Mouse (Mus musculus): ENCODE results near the gene Cnot11. TPM values are rescaled to one million over a fixed set of nuclear protein-coding genes. Genes with fewer than 3 reads are reported as not detected.

Gene Cnot11
- polyA plus RNA-seq (2015; fragmentation: Nextera tagmentation; extraction: Ambion mirVana) = 21.2 and 21.5 TPM in 2 replicates

DNA sequence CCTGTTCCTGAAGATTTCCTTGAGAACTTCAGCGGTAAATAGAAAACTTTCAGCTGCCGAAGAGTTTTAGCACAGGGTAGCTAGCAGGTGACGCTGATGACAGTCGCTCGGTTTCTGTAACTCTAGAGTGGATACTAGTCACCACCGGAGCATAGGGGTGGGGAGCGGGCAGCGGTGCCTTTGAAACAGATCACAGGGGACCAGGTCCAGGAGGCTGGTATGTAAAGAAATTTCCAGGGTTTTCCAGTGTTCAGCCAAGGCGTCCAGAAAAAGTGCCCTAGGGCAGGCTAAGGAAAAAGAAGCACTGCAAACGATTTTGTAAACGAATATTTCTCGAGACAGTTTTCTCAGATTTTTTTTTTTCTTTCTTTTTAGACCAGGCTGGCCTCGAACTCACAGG, at the start of gene Cnot11:
TSS of gene Cnot11 (plus strand) at position 162 of the 400 bp plus-strand sequence.
- H3K27ac ChIP-seq = peak within 1 kb of the TSS; percentile 92
- H3K9me3 ChIP-seq = no peaks in the 10 kb centered on the region
- peak within 1 kb of the TSS; percentile 96 for H3K9ac ChIP-seq
- peak within 1 kb of the TSS; percentile 99 for H3K4me3 ChIP-seq
- H3K27me3 ChIP-seq = no peaks in the 10 kb centered on the region
- H3K4me1 ChIP-seq = peaks cover 20% of the 10 kb centered on the region
- 26% methylated on average over 13 of the region's 13 CpGs for WGBS
- H3K36me3 ChIP-seq = peaks cover 20% of the 10 kb centered on the region
- no peak for ATAC-seq (ENCODE audit: borderline replicate concordance, extremely low read depth, low FRiP score, low TSS enrichment)
- H3K4me2 ChIP-seq = peak within 1 kb of the TSS; percentile 90

DNA sequence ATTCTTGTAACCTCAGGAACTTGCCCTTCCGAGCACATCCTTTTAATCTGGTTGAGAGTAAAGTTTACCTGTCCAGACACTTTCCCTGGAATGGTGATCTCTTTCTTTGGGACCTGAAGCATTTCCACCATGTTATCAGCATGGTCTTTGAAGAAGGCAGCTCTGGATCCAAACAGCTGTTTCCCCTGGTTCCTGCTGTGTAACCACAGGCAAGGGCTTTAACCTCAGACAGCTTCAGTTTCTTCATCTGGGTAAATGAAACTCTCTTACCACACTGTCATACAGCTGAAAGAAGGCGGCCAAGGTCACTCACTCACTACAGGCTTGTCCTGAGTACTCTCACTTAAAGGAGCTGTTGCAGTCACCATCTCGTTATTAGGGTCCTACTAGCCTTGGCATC, 47.4 kb upstream of the Cnot11 start:
- H3K4me3 ChIP-seq = no peak overlapping the region
- no peaks in the 10 kb centered on the region for H3K36me3 ChIP-seq
- no peaks in the 10 kb centered on the region for H3K27me3 ChIP-seq
- WGBS = 66% methylated on average over 3 of the region's 3 CpGs
- H3K9ac ChIP-seq = no peak overlapping the region
- no peaks in the 10 kb centered on the region for H3K4me1 ChIP-seq
- H3K27ac ChIP-seq = no peak overlapping the region
- H3K9me3 ChIP-seq = no peaks in the 10 kb centered on the region
- H3K4me2 ChIP-seq = no peak overlapping the region
- ATAC-seq (ENCODE audit: borderline replicate concordance, extremely low read depth, low FRiP score, low TSS enrichment) = no peak

DNA sequence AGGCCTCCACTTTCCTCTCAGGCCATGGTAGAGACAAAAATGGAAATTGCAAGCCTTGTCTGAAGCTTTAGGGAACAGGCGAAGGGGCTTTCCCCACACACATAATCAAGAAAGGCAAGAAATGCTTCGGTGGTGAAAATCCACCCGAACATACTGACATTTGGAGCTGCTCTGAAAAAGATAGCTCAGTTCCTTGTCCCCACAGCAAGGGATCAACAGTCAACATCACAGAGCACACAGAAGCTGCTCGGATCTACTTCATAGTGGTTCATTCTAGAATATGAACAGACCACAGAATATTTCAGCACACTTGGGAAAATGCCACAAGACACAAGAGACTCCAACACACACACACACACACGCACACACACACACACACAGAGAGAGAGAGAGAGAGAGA, 41.6 kb upstream of the Cnot11 start:
- no peaks in the 10 kb centered on the region for H3K4me1 ChIP-seq
- H3K4me3 ChIP-seq = no peak overlapping the region
- H3K27me3 ChIP-seq = no peaks in the 10 kb centered on the region
- no peak overlapping the region for H3K27ac ChIP-seq
- no peaks in the 10 kb centered on the region for H3K9me3 ChIP-seq
- H3K36me3 ChIP-seq = no peaks in the 10 kb centered on the region
- 76% methylated on average over 5 of the region's 5 CpGs for WGBS
- H3K9ac ChIP-seq = no peak overlapping the region
- ATAC-seq (ENCODE audit: borderline replicate concordance, extremely low read depth, low FRiP score, low TSS enrichment) = no peak
- no peak overlapping the region for H3K4me2 ChIP-seq

DNA sequence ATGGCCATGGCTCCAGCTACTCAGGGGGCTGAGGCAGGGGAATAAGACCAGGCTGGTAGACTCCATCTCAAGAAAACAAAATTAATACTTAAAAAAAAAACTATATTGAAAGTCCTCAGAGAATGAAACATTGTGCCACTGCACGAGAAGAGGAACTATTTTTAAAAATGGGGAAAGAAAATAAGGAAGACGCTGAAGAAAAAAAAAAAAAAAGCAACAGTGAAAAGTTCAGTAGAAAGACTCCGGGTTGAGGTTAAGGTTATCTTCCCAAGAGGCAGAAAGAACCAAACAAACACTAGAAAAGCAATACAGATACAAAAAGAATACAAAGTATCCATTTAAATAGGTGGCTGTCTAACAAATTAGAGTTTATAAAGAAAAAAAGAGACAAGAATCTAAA, 41.1 kb upstream of the Cnot11 start:
- H3K9me3 ChIP-seq = no peaks in the 10 kb centered on the region
- no peak for ATAC-seq (ENCODE audit: borderline replicate concordance, extremely low read depth, low FRiP score, low TSS enrichment)
- H3K9ac ChIP-seq = no peak overlapping the region
- H3K4me3 ChIP-seq = no peak overlapping the region
- H3K27me3 ChIP-seq = no peaks in the 10 kb centered on the region
- no peak overlapping the region for H3K27ac ChIP-seq
- H3K4me1 ChIP-seq = no peaks in the 10 kb centered on the region
- H3K4me2 ChIP-seq = no peak overlapping the region
- no peaks in the 10 kb centered on the region for H3K36me3 ChIP-seq
- 65% methylated on average over 3 of the region's 3 CpGs for WGBS

DNA sequence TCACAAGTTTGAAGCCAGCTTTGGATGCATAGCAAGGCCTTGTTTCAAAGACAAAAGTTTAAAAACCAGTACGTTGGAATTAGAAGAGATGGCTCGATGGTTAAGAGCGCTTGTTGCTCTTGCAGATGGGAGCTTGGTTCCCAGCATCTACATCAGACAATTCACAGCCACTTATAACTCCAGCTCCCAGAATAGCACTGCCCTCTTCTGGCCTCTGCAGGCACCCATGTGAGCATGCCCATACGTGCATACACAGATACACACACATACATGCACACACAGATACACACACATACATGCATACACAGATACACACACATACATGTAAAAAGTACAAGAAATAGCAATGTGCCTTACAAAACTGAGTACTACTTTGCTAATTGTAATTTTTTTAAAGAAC, 37.8 kb upstream of the Cnot11 start:
- H3K27ac ChIP-seq = no peak overlapping the region
- no peaks in the 10 kb centered on the region for H3K27me3 ChIP-seq
- H3K4me3 ChIP-seq = no peak overlapping the region
- no peak overlapping the region for H3K4me2 ChIP-seq
- WGBS = 88% methylated on average over 4 of the region's 4 CpGs
- H3K36me3 ChIP-seq = no peaks in the 10 kb centered on the region
- no peak overlapping the region for H3K9ac ChIP-seq
- no peaks in the 10 kb centered on the region for H3K4me1 ChIP-seq
- no peaks in the 10 kb centered on the region for H3K9me3 ChIP-seq
- ATAC-seq (ENCODE audit: borderline replicate concordance, extremely low read depth, low FRiP score, low TSS enrichment) = no peak

DNA sequence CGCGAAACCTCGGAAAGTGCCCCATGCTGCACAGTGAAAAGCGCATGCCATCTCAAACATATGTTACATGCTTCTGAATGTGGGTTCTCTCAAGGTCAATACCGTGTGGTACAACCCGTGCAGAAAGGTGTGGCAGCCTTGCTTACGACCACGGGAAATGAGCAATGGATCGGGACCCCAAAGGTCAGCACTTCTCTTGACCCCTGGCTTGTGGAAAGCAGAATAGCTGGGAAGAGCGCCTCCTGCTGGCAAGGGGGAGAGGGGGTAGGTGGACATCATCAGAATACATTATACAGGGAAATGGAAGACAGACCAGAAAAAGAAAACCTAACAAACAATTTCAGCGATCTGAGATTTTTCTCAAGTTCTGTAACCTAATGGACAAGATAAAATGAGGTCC, 37.0 kb upstream of the Cnot11 start:
- WGBS = 81% methylated on average over 11 of the region's 11 CpGs
- Histone ChIP-seq H3K9ac (no peak overlapping the region), H3K4me2 (no peak overlapping the region), H3K27me3 (no peaks in the 10 kb centered on the region), H3K4me3 (no peak overlapping the region), H3K9me3 (no peaks in the 10 kb centered on the region), H3K27ac (no peak overlapping the region), H3K36me3 (no peaks in the 10 kb centered on the region), H3K4me1 (no peaks in the 10 kb centered on the region)
- ATAC-seq (ENCODE audit: borderline replicate concordance, extremely low read depth, low FRiP score, low TSS enrichment) = no peak

DNA sequence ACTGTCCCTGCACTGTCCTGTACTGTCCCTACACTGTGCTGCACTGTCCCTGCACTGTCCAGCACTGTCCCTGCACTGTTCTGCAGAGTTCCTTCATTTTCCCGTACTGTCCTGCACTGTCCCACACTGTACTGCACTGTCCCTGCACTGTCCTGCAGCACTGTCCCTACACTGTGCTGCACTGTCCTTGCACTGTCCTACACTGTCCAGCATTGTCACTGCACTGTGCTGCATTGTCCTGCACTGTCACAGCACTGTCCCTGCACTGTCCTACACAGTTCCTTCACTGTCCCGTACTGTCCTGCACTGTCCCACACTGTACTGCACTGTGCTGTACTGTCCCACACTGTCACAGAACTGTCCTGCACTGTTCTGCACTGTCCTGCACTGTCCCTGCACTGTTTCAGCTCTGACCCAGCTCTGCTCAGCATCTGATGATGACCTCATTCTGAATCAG, 35.3 kb upstream of the Cnot11 start:
- H3K9ac ChIP-seq = no peak overlapping the region
- H3K27me3 ChIP-seq = no peaks in the 10 kb centered on the region
- no peak overlapping the region for H3K4me2 ChIP-seq
- no peak overlapping the region for H3K4me3 ChIP-seq
- 74% methylated on average over 2 of the region's 2 CpGs for WGBS
- peak; percentile 62 for ATAC-seq (ENCODE audit: borderline replicate concordance, extremely low read depth, low FRiP score, low TSS enrichment)
- H3K27ac ChIP-seq = no peak overlapping the region
- H3K9me3 ChIP-seq = no peaks in the 10 kb centered on the region
- no peaks in the 10 kb centered on the region for H3K36me3 ChIP-seq
- no peaks in the 10 kb centered on the region for H3K4me1 ChIP-seq

DNA sequence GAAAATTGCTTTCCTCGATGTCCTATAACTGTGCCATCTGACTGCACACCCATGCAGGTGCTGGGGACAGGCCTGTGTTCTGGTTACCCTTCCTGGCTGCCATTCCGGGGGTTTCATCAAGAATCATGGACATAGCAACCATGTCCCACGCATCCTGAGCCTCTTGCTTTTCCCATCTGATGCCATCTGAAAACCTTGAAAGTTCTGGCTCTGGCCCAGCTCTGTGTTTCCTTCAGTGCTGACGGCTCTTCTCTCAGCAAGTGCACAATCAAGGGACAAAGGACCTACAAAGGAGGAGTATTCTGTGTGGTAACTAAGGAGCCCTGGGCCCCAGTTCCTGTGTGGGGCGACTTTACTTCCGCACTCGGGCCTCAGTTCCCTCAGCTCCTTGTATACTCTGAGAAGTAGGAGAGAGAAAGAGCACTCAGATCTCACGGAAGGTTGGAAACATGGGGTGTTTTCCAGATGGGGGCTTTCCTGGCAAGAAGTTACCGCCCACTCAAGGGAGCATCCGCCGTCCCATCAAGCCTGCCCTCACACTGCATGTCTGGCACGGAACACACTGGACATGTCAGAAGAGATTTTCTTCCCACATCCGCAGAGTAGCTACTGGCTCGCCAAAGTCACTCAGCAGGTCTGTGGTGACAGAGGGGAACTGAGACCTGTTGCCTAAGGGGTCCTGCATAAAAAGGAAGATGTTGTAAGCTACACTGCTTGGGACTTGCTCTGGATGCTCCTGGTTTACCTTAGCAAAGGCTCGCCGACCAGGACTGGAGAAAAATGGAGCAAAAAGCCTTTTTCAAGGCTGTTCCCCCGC, 31.8 kb upstream of the Cnot11 start:
- no peaks in the 10 kb centered on the region for H3K27me3 ChIP-seq
- H3K4me2 ChIP-seq = no peak overlapping the region
- H3K4me1 ChIP-seq = no peaks in the 10 kb centered on the region
- H3K9me3 ChIP-seq = no peaks in the 10 kb centered on the region
- WGBS = 82% methylated on average over 17 of the region's 17 CpGs
- H3K4me3 ChIP-seq = no peak overlapping the region
- no peak overlapping the region for H3K27ac ChIP-seq
- no peak for ATAC-seq (ENCODE audit: borderline replicate concordance, extremely low read depth, low FRiP score, low TSS enrichment)
- no peak overlapping the region for H3K9ac ChIP-seq
- no peaks in the 10 kb centered on the region for H3K36me3 ChIP-seq

DNA sequence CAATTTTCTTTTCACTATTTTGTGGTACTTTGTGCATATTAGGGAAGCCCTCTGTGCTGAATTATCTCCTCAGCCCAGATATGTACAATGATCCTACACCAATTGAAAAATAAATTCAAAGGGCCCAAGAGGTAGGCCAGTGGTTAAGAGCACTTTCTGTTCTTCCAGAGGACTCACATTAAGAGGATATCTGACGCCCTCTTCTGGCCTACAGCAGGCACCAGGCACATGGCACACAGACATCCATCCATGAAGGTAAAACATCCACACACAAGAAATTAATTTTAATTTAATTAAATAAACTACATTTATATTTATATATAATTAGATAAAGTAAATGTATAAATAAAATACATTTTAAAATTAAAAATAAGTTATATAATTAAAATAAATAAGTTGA, 30.5 kb upstream of the Cnot11 start:
- H3K27me3 ChIP-seq = no peaks in the 10 kb centered on the region
- H3K9ac ChIP-seq = no peak overlapping the region
- 9% methylated on average over 1 of the region's 1 CpGs for WGBS
- ATAC-seq (ENCODE audit: borderline replicate concordance, extremely low read depth, low FRiP score, low TSS enrichment) = no peak
- H3K4me3 ChIP-seq = no peak overlapping the region
- H3K4me2 ChIP-seq = no peak overlapping the region
- H3K27ac ChIP-seq = no peak overlapping the region
- no peaks in the 10 kb centered on the region for H3K4me1 ChIP-seq
- H3K9me3 ChIP-seq = no peaks in the 10 kb centered on the region
- H3K36me3 ChIP-seq = no peaks in the 10 kb centered on the region

DNA sequence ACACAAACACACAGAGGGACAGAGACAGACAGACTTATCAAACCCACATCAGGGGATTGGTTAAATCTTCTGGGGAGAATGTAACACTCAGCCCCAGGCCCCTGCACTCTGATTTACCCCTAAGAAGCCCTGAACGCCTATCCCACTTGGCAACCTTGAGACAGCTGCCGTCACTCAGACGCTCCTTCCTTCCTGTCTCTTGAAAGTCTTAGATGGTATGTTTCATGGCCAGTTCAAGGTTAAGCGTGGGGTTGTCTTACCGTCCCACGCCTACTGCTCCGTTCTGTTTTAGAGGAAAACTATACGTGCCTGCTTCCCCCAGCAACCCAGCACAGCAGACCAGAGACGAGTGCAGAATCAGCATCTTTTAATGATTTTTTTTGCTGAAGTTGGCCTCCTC, 29.2 kb upstream of the Cnot11 start:
- no peaks in the 10 kb centered on the region for H3K36me3 ChIP-seq
- no peak for ATAC-seq (ENCODE audit: borderline replicate concordance, extremely low read depth, low FRiP score, low TSS enrichment)
- H3K4me2 ChIP-seq = no peak overlapping the region
- no peaks in the 10 kb centered on the region for H3K9me3 ChIP-seq
- H3K27ac ChIP-seq = no peak overlapping the region
- H3K27me3 ChIP-seq = no peaks in the 10 kb centered on the region
- 43% methylated on average over 9 of the region's 9 CpGs for WGBS
- no peak overlapping the region for H3K4me3 ChIP-seq
- no peaks in the 10 kb centered on the region for H3K4me1 ChIP-seq
- no peak overlapping the region for H3K9ac ChIP-seq

DNA sequence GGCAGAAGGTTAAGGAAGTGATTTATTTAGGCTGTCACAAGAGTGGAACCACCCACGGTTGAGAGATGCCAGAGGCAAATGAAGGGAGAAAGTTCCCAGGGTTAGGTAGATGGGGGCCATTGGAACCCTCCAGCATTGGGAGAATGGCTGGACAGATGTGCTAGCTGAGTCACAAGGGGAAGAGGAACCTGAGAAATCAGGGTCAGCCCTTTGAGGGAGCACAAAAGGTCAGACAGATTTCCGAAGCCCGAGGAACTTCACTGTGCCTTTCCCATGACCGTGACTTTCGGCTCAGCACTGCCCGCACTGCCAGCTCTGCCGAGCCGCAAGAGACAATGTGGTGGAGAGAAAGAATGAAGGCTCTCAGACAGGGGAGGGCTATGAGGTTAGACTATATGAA, 23.0 kb upstream of the Cnot11 start:
- ATAC-seq (ENCODE audit: borderline replicate concordance, extremely low read depth, low FRiP score, low TSS enrichment) = no peak
- Histone ChIP-seq H3K27ac (no peak overlapping the region), H3K4me2 (no peak overlapping the region), H3K4me1 (no peaks in the 10 kb centered on the region), H3K9ac (no peak overlapping the region), H3K27me3 (no peaks in the 10 kb centered on the region), H3K36me3 (no peaks in the 10 kb centered on the region), H3K4me3 (no peak overlapping the region), H3K9me3 (no peaks in the 10 kb centered on the region)
- WGBS = 71% methylated on average over 8 of the region's 8 CpGs

DNA sequence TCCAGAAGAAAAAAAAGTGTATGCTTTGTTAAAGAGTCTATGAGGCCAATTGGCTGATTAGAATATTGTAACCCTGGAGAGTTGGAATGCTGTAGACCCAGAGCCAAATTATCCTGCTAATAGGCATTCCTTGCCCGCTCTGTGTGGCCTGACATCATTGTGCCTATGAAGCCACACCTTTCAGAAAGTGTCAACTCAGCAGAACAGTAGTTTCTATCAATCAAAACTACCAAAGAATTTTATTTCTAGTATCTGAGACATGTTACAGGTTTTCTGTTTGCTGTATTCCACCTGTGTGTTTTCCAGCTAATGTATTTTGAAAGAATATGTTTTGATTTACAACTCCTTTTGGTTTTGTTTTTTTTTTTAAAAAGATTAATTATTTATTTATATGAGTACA, 22.6 kb upstream of the Cnot11 start:
- no peak for ATAC-seq (ENCODE audit: borderline replicate concordance, extremely low read depth, low FRiP score, low TSS enrichment)
- Histone ChIP-seq H3K4me1 (no peaks in the 10 kb centered on the region), H3K27ac (no peak overlapping the region), H3K36me3 (no peaks in the 10 kb centered on the region), H3K27me3 (no peaks in the 10 kb centered on the region), H3K4me2 (no peak overlapping the region), H3K9me3 (no peaks in the 10 kb centered on the region), H3K9ac (no peak overlapping the region), H3K4me3 (no peak overlapping the region)
- WGBS = 74% methylated on average over 1 of the region's 1 CpGs
